Mouse (Mus musculus): ENCODE results near the gene Tsg101. TPM values are rescaled to one million over a fixed set of nuclear protein-coding genes. Genes with fewer than 3 reads are reported as not detected.

Tsg101 gene
- 268 and 272 TPM in 2 replicates for polyA plus RNA-seq (2014; fragmentation: Nextera tagmentation; extraction: Ambion mirVana)

GRCm38 (mm10) chr7:46919551-46920176 is at the start of gene Tsg101:
Gene Tsg101, minus strand, starts transcription at chr7:46919969.
- H3K27ac ChIP-seq (replicated peaks; ENCODE audit: low read depth, low read length): peak within 1 kb of the TSS; percentile 92
- peak; percentile 94 for DNase-seq (ENCODE audit: low spot score)
- H3K36me3 ChIP-seq (ENCODE audit: control insufficient read depth, insufficient read depth, low read length): peaks cover 2% of the 10 kb centered on the region; the same call in 1 of the 2 replicates
- H3K27me3 ChIP-seq (ENCODE audit: control insufficient read depth, insufficient read depth, low read length): no peaks in the 10 kb centered on the region
- H3K9me3 ChIP-seq (ENCODE audit: control insufficient read depth, low read length): no peaks in the 10 kb centered on the region
- WGBS: under 1% methylated on average over 75 of the region's 75 CpGs
- ATAC-seq (ENCODE audit: insufficient number of reproducible peaks, low FRiP score, low TSS enrichment, low read depth): peak; percentile 93
- peaks cover 3% of the 10 kb centered on the region; the same call in 1 of the 2 replicates for H3K4me1 ChIP-seq (ENCODE audit: control insufficient read depth, insufficient read depth, low read length)
- peak within 1 kb of the TSS; percentile 49 for H3K4me2 ChIP-seq (ENCODE audit: low read depth, severe bottlenecking)
- H3K4me3 ChIP-seq (ENCODE audit: low read depth, low read length): peak within 1 kb of the TSS; percentile 89
- H3K9ac ChIP-seq (ENCODE audit: low read length): peak within 1 kb of the TSS; percentile 96

DNA sequence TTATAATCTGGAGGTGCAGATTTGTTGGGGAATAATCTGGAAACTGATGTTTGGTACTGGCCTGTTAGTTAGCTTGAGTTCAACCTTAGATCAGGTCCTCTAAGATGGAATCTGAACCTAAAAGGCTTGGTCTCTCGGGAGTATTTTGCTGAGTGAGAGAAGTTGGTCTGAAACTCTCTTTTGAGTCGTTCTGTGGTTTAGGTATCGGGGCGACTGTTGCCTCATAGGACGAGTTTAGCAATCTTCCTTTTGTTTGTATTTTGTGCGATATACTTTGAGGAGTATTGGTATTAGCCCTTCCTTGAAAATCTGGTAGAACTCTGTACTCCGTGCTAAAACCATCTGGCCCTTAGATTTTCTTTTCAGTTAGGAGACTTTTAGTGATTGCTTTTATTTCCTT is 44.3 kb upstream of the Tsg101 start:
- no peak for DNase-seq (ENCODE audit: low spot score)
- Histone ChIP-seq H3K27me3 (ENCODE audit: control insufficient read depth, insufficient read depth, low read length) (no peaks in the 10 kb centered on the region), H3K36me3 (ENCODE audit: control insufficient read depth, insufficient read depth, low read length) (no peaks in the 10 kb centered on the region), H3K9ac (ENCODE audit: low read length) (no peak overlapping the region), H3K4me1 (ENCODE audit: control insufficient read depth, insufficient read depth, low read length) (no peaks in the 10 kb centered on the region), H3K4me2 (ENCODE audit: low read depth, severe bottlenecking) (no peak overlapping the region), H3K9me3 (ENCODE audit: control insufficient read depth, low read length) (no peaks in the 10 kb centered on the region), H3K4me3 (ENCODE audit: low read depth, low read length) (no peak overlapping the region), H3K27ac (replicated peaks; ENCODE audit: low read depth, low read length) (no peak overlapping the region)
- 88% methylated on average over 7 of the region's 7 CpGs for WGBS
- no peak for ATAC-seq (ENCODE audit: insufficient number of reproducible peaks, low FRiP score, low TSS enrichment, low read depth)

DNA sequence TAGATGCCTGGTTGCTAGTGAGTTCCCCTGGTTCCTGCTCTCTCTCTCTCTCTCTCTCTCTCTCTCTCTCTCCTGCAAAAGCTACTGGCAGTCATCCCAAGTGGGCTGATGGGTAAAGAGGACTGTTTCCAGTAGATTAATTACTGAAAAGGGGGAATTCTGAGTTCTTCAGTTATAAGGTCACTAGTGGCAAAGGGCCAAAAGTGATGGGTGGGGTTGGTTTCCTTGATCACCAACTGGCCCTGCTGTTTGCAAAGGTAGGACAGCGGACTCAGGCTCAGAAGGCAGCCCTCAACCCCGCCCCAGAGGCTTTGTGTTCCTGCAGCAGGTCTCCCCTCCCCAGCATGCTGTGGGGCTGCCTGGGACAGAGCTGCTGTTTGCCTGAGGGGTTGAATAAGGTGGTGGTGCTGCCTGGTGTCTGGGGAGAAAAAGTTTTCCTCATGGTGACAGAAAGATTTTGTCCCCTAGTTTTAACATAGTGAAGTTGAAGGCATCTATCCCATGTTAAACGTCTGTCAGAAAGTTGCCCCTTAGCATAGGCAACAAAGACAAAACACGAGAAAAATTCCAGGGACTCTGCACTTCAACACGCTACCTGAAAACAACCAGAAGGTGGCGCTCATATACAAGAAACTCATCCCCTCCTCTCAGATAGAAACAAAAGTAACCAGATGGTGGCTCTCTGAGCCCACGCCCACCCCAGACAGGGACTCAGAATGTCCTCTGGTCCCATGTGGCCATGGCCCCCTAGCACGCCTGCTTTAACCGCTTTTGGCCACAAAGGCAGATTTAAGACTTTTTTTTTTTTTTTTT is 43.2 kb upstream of the Tsg101 start:
- Histone ChIP-seq H3K36me3 (ENCODE audit: control insufficient read depth, insufficient read depth, low read length) (no peaks in the 10 kb centered on the region), H3K9me3 (ENCODE audit: control insufficient read depth, low read length) (no peaks in the 10 kb centered on the region), H3K4me2 (ENCODE audit: low read depth, severe bottlenecking) (no peak overlapping the region), H3K27me3 (ENCODE audit: control insufficient read depth, insufficient read depth, low read length) (no peaks in the 10 kb centered on the region), H3K4me3 (ENCODE audit: low read depth, low read length) (no peak overlapping the region), H3K27ac (replicated peaks; ENCODE audit: low read depth, low read length) (no peak overlapping the region), H3K9ac (ENCODE audit: low read length) (no peak overlapping the region), H3K4me1 (ENCODE audit: control insufficient read depth, insufficient read depth, low read length) (no peaks in the 10 kb centered on the region)
- ATAC-seq (ENCODE audit: insufficient number of reproducible peaks, low FRiP score, low TSS enrichment, low read depth): peak; percentile 80
- DNase-seq (ENCODE audit: low spot score): peak; percentile 80
- WGBS: 1% methylated on average over 9 of the region's 9 CpGs

GRCm38 (mm10) chr7:46962132-46962531 is 42.4 kb upstream of the Tsg101 start:
- no peak overlapping the region for H3K4me2 ChIP-seq (ENCODE audit: low read depth, severe bottlenecking)
- ATAC-seq (ENCODE audit: insufficient number of reproducible peaks, low FRiP score, low TSS enrichment, low read depth) (no peak), DNase-seq (ENCODE audit: low spot score) (no peak)
- H3K4me1 ChIP-seq (ENCODE audit: control insufficient read depth, insufficient read depth, low read length): no peaks in the 10 kb centered on the region
- H3K36me3 ChIP-seq (ENCODE audit: control insufficient read depth, insufficient read depth, low read length): no peaks in the 10 kb centered on the region
- H3K9ac ChIP-seq (ENCODE audit: low read length): no peak overlapping the region
- H3K27ac ChIP-seq (replicated peaks; ENCODE audit: low read depth, low read length): no peak overlapping the region
- no peaks in the 10 kb centered on the region for H3K9me3 ChIP-seq (ENCODE audit: control insufficient read depth, low read length)
- no peak overlapping the region for H3K4me3 ChIP-seq (ENCODE audit: low read depth, low read length)
- H3K27me3 ChIP-seq (ENCODE audit: control insufficient read depth, insufficient read depth, low read length): no peaks in the 10 kb centered on the region

DNA sequence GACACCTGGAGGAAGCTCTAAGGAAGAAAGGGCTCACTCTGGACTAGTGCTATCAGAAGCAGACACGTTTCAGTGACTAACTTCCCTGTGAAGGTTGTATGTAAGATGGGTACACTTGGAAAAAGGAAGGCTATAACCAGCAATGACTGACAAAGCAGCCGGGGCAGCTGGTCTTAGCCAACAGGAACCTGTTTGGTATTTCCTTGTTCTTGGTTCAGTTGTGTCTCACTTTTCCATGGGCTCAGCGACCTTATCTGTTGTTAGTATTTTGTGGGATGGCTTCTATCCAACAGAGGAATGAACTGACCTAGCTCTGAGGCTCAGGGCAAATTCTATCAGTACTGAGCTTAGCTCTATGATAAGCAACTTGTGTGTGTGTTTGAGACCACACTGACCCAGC is 41.2 kb upstream of the Tsg101 start:
- Histone ChIP-seq H3K27ac (replicated peaks; ENCODE audit: low read depth, low read length) (no peak overlapping the region), H3K4me1 (ENCODE audit: control insufficient read depth, insufficient read depth, low read length) (no peaks in the 10 kb centered on the region), H3K4me2 (ENCODE audit: low read depth, severe bottlenecking) (no peak overlapping the region), H3K36me3 (ENCODE audit: control insufficient read depth, insufficient read depth, low read length) (no peaks in the 10 kb centered on the region), H3K9ac (ENCODE audit: low read length) (no peak overlapping the region), H3K9me3 (ENCODE audit: control insufficient read depth, low read length) (no peaks in the 10 kb centered on the region), H3K27me3 (ENCODE audit: control insufficient read depth, insufficient read depth, low read length) (no peaks in the 10 kb centered on the region), H3K4me3 (ENCODE audit: low read depth, low read length) (no peak overlapping the region)
- 65% methylated on average over 3 of the region's 3 CpGs for WGBS
- no peak for DNase-seq (ENCODE audit: low spot score)
- ATAC-seq (ENCODE audit: insufficient number of reproducible peaks, low FRiP score, low TSS enrichment, low read depth): no peak

GRCm38 (mm10) chr7:46958853-46959252 is 39.1 kb upstream of the Tsg101 start:
- ATAC-seq (ENCODE audit: insufficient number of reproducible peaks, low FRiP score, low TSS enrichment, low read depth) (0 out of 2 replicates have a peak, but pooled peaks have one; percentile 19), DNase-seq (ENCODE audit: low spot score) (no peak)
- Histone ChIP-seq H3K4me3 (ENCODE audit: low read depth, low read length) (peak overlapping the region; percentile 69), H3K4me1 (ENCODE audit: control insufficient read depth, insufficient read depth, low read length) (no peaks in the 10 kb centered on the region), H3K9ac (ENCODE audit: low read length) (no peak overlapping the region), H3K27ac (replicated peaks; ENCODE audit: low read depth, low read length) (no peak overlapping the region), H3K27me3 (ENCODE audit: control insufficient read depth, insufficient read depth, low read length) (no peaks in the 10 kb centered on the region), H3K9me3 (ENCODE audit: control insufficient read depth, low read length) (no peaks in the 10 kb centered on the region), H3K36me3 (ENCODE audit: control insufficient read depth, insufficient read depth, low read length) (no peaks in the 10 kb centered on the region), H3K4me2 (ENCODE audit: low read depth, severe bottlenecking) (peak overlapping the region; percentile 65)
- WGBS: 20% methylated on average over 9 of the region's 9 CpGs

GRCm38 (mm10) chr7:46957831-46958691 is 38.3 kb upstream of the Tsg101 start, which contains the start of gene Uevld:
Gene Uevld, minus strand, starts transcription at chr7:46958527.
- no peaks in the 10 kb centered on the region for H3K4me1 ChIP-seq (ENCODE audit: control insufficient read depth, insufficient read depth, low read length)
- WGBS: 2% methylated on average over 51 of the region's 51 CpGs
- H3K27me3 ChIP-seq (ENCODE audit: control insufficient read depth, insufficient read depth, low read length): no peaks in the 10 kb centered on the region
- H3K4me3 ChIP-seq (ENCODE audit: low read depth, low read length): peak within 1 kb of the TSS; percentile 69
- peak within 1 kb of the TSS; percentile 72 for H3K9ac ChIP-seq (ENCODE audit: low read length)
- peak within 1 kb of the TSS; percentile 65 for H3K4me2 ChIP-seq (ENCODE audit: low read depth, severe bottlenecking)
- DNase-seq (ENCODE audit: low spot score) (peak; percentile 98), ATAC-seq (ENCODE audit: insufficient number of reproducible peaks, low FRiP score, low TSS enrichment, low read depth) (peak; percentile 92)
- H3K9me3 ChIP-seq (ENCODE audit: control insufficient read depth, low read length): no peaks in the 10 kb centered on the region
- H3K36me3 ChIP-seq (ENCODE audit: control insufficient read depth, insufficient read depth, low read length): no peaks in the 10 kb centered on the region
- no peak within 1 kb of the TSS for H3K27ac ChIP-seq (replicated peaks; ENCODE audit: low read depth, low read length)

DNA sequence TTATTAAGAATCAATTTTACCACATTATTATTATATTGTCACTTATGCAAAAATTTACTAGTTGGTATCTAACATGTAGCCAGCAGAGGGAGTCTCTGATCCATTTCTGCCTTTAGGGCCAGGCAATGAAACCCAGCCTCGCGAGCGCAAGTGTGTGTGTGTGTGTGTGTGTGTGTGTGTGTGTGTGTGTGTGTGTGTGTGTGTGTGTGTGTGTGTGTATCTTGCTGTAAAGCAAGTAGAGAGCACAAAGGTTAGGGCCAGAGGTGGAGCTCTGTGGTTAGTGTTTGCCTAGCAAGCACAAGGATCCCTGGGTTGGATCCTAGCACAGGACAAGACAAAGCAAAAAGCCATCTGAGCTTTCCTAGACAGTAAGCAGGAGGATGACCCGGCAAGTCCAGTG is 16.1 kb upstream of the Tsg101 start:
- no peak for ATAC-seq (ENCODE audit: insufficient number of reproducible peaks, low FRiP score, low TSS enrichment, low read depth)
- no peaks in the 10 kb centered on the region for H3K27me3 ChIP-seq (ENCODE audit: control insufficient read depth, insufficient read depth, low read length)
- 56% methylated on average over 4 of the region's 4 CpGs for WGBS
- no peak overlapping the region for H3K27ac ChIP-seq (replicated peaks; ENCODE audit: low read depth, low read length)
- no peak overlapping the region for H3K4me3 ChIP-seq (ENCODE audit: low read depth, low read length)
- H3K9ac ChIP-seq (ENCODE audit: low read length): no peak overlapping the region
- DNase-seq (ENCODE audit: low spot score): no peak
- H3K4me2 ChIP-seq (ENCODE audit: low read depth, severe bottlenecking): no peak overlapping the region
- peaks cover under 1% of the 10 kb centered on the region; the same call in 1 of the 2 replicates for H3K36me3 ChIP-seq (ENCODE audit: control insufficient read depth, insufficient read depth, low read length)
- no peaks in the 10 kb centered on the region for H3K4me1 ChIP-seq (ENCODE audit: control insufficient read depth, insufficient read depth, low read length)
- no peaks in the 10 kb centered on the region for H3K9me3 ChIP-seq (ENCODE audit: control insufficient read depth, low read length)

Measured in limb, embryonic 11.5 days (tissue).